Mouse (Mus musculus): ENCODE data around the gene Ipo13.

DNA sequence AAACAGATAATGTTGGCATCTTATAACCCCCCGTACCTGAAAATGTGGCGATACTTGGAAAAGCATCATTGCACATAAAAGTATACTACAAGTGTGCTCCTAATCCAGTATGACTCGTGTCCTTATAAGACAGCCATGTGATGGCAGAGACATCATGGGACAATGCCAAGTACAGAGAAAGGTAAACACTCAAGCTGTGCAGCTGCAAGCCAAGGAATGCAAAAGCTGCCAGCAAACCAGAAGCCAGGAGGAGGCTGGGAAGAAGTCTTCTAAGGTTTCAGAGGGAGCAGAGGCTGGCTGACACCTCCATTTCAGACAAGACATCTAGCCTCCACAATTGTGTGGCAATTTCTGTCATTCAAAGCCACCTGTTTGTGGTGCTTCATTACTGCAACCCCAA lies 8.6 kb downstream of the Ipo13 start:
- TF ChIP-seq CTCF (conservative IDR thresholded peaks at IDR 0.05; ENCODE audit: low read length) (no peak), NANOG (IDR thresholded peaks at IDR 0.05; ENCODE audit: borderline replicate concordance, low read length) (no peak), POU5F1 (IDR thresholded peaks at IDR 0.05; ENCODE audit: borderline replicate concordance, low read length) (no peak)

Data from E14TG2a.4 (cell line).